Mouse (Mus musculus): ENCODE data around the gene Gm8206.
"Not testable (repeated sequence)": the region's sequence is repeated elsewhere in the genome, so short reads cannot be mapped to it uniquely, and the experiment has no call there.

The Gm8206 gene

GRCm38 (mm10) chr14:6093842-6094241 lies at the start of gene Gm8206:
Gene Gm8206, minus strand, starts transcription at chr14:6093942.
- not testable (repeated sequence) for DNase-seq

- not testable (repeated sequence) for DNase-seq
Observed at GRCm38 (mm10) chr14:6125707-6126106, 32.0 kb upstream of the Gm8206 start, which contains the start of gene Gm3476. Gene Gm3476, minus strand, starts transcription at chr14:6125807.

- DNase-seq, result peak; percentile 5
Observed at GRCm38 (mm10) chr14:6108272-6108925, 14.7 kb upstream of the Gm8206 start, which contains the start of gene Gm3468. Gene Gm3468, minus strand, starts transcription at chr14:6108665.

- DNase-seq, result not testable (repeated sequence)
Observed at GRCm38 (mm10) chr14:6107500-6107899, 13.8 kb upstream of the Gm8206 start.

- DNase-seq, result not testable (repeated sequence)
Observed at GRCm38 (mm10) chr14:6058167-6058566, 35.6 kb downstream of the Gm8206 start, which contains the start of gene Gm6337. Gene Gm6337, minus strand, starts transcription at chr14:6058267.

GRCm38 (mm10) chr14:5987136-5987535 lies 106.6 kb downstream of the Gm8206 start:
- DNase-seq, result peak; percentile 2

GRCm38 (mm10) chr14:5979037-5979436 lies 114.7 kb downstream of the Gm8206 start, which contains the start of gene Gm3453:
Gene Gm3453, minus strand, starts transcription at chr14:5979137.
- DNase-seq, result not testable (repeated sequence)

All from cerebellum, adult 9-11 months (tissue).